Mouse (Mus musculus) c-Kit-positive CD71-negative TER-119-negative erythroid progenitor cells, embryonic 14.5 days (primary cell): ENCODE measurements around the gene Chd3.

Experiments used
- DNase-seq: peaks from one replicate; pipeline ENCODE4 v3.0.0-alpha.2; 2013; ENCODE audit warnings: low read depth

The Chd3 gene

DNA sequence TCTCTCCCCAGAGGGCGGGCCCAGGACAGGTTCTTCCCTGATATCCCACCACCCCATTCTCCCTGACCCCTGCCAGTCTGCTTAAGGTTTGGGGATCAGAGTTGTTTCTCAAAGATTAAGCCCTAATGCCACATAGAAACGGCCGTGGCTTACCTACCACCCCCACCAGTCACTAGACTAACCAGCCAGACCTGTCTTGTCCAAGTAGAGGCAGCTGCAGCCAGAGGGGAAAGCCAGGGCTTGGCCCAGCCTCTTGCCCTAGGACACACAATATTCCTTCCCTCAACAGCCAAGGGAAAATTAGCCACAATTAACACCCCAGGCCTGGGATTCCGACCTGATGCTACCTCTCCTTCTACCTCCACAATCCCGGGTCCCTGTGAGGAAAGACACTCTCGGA is 3.5 kb downstream of the Chd3 start:
- no peak for DNase-seq

DNA sequence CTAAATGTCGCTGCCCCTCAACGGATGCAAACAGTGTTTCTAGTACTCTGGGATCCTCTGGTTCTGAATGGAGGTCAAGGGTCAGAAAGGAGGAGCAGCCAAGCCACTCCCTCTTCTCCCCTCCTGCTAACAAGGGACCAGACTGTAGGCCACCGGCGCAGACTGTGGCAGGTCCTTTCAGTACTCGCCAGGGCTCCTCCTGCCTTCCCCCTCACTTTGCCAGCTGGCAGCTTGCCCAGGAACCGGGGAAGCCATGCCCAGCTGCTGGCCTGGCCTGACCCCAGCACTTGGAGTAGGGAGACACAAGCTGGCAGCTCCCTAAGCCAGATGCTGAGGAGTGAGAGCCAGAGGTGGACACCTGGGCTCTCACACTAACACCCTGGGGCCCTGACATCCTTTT is 4.3 kb downstream of the Chd3 start:
- DNase-seq = no peak

DNA sequence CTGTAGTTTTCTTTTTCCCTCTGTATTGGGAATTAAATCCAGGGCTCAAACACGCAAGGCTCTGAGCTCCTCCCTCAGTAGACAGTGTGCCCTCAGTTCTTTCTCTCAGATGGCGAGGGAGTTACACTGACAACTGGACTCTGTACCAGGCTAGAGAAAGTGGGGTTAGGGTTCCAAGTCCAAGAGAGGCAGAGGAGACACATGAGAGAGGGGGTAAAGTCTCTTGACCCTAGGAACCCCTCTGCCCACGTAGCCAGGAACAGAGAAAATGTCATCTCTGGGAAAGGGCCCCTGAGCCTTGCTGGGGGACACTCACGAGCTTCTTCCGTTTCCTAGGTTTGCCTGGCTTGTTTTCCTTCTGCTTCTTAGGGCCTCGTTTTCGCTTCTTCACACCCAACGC is 4.8 kb downstream of the Chd3 start:
- no peak for DNase-seq

DNA sequence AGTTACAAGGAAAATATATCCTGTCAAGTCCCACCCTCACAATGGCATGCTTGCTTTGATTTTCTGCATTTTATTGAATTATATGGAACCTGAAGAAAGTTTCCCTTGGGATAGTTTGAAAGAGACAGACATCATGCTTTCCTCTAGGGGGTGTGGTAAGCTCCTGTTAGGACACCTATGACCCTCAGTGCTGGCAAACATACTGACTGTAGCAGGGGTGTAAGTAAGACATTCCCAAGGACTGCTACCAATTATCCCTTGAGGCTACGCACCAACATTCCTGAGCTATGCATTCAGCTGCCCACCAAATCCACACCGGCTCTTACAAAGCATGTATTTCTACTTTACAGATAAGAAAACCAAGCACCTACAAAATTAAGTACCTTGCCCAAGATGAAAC is 6.7 kb downstream of the Chd3 start:
- no peak for DNase-seq

GRCm38 (mm10) chr11:69362021-69362420 is 7.2 kb downstream of the Chd3 start:
- no peak for DNase-seq

- no peak for DNase-seq
Measured at GRCm38 (mm10) chr11:69357690-69358089, 11.5 kb downstream of the Chd3 start.

- no peak for DNase-seq
Measured at GRCm38 (mm10) chr11:69356544-69356943, 12.7 kb downstream of the Chd3 start.

DNA sequence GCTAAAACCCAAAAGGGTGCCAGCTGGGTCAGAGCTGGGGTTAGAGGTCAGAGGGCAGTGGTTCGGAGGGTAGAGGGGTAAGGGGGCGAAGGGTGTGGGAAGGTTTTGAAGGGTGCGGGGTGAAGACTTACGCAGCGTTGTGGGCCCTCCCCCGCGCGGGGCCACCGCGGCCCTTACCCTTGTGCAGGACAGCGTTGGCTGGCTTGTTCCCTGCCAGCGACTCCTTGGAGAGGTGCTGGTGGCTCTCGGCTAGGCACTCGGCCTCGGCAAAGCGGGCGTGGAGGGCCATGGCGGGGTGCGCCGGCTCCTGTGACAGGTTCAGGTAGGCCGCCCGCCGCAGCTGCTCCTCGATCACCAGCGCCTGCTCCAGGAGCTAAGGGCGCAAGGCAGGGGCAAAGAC is 22.8 kb downstream of the Chd3 start:
- no peak for DNase-seq

- DNase-seq = no peak
Measured at GRCm38 (mm10) chr11:69340161-69341131, 28.8 kb downstream of the Chd3 start, which contains the start of gene Rnf227. Gene Rnf227 (plus strand): TSS chr11:69340461.

DNA sequence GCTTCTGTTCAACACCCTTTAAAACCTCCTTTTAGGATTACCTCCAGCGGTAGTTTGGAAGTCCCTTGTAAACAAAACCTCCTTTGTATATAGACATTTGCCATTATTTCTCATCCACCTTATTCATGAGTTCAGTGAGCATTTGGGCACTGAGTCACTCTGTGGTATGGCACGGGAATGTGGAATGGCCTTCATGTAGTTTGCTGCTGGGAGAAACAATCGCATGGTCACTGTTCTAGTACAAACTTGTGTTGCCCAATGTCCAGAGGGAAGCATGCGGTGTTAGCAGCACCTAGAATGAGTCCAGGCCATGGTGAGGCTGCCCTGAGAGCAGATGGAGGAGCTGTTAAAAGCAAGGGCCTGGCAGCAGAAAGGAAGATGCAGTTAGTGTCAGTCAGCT is 34.4 kb downstream of the Chd3 start:
- no peak for DNase-seq

DNA sequence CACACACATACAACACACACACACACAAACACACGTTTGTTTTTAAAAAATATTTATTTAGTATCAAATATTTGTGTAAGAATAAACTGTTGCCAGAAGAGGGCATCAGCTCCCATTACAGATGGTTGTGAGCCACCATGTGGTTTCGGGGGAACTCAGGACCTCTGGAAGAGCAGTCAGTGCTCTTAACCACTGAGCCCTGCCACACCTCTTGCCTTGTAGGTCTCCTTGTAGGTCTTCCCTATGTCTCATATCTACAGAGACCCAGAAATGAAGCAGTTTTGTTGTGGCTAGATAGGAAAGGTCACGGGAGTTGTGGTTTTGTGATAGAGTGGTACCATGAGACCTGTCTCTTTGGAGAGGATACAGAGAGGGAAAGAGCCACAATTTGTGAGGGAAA is 35.3 kb downstream of the Chd3 start:
- DNase-seq = no peak

GRCm38 (mm10) chr11:69332713-69333253 is 36.4 kb downstream of the Chd3 start:
- no peak for DNase-seq

- no peak for DNase-seq
Measured at GRCm38 (mm10) chr11:69331929-69332405, 37.2 kb downstream of the Chd3 start.

DNA sequence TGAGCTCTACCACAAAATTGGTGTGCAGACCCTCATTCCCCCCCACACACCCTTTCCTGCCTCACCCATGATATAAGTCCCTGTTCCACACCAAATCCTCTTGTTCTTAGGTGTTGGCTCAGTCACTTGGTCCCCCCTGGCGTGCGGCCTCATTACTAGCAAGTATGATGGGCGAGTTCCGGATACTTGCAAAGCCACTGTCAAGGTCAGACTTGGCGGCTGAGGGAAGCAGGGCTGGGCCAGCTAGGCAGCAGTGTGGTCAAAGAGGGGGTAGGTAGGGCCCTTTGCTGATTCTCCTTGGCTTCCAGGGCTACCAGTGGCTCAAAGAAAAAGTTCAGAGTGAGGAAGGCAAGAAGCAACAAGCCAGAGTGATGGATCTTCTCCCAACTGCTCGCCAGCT is 38.1 kb downstream of the Chd3 start:
- no peak for DNase-seq

DNA sequence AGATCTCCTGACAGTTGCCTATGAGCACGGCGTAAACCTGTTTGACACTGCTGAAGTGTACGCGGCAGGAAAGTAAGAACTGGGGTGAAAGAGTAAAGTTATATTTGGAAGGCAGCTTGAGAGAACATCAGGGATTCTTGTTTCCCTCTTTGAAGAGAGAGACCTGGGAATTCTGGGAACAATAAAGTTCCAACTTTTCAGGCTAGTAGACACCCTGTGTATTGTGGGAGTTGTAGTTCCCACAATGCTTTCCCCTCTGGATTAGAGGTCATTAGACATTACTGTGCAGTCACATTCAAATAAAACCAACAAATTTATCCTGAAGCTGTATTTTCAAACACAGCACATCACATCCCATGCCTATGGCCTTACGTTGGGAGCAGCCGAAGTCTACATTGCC is 40.7 kb downstream of the Chd3 start:
- no peak for DNase-seq

- no peak for DNase-seq
Measured at GRCm38 (mm10) chr11:69327648-69328047, 41.6 kb downstream of the Chd3 start.

DNA sequence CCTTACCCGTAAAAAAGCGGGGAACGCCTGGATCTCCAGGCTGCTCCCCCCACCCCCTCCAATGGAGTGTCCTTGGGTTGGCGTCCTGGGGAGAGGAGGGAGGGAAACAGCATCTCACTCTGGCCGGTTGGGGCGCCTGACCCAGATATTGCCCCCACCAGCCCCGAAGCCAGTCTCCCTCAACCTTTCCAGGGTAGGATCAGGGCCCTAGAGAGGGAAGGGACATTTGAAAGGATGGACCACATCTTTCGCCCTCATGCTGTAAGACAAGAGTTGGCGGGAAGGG is 42.1 kb downstream of the Chd3 start:
- no peak for DNase-seq

GRCm38 (mm10) chr11:69326408-69327156 is 42.6 kb downstream of the Chd3 start:
- no peak for DNase-seq

- peak; percentile 88 for DNase-seq
Measured at GRCm38 (mm10) chr11:69325628-69326407, 43.4 kb downstream of the Chd3 start, which contains the start of gene Kcnab3. Gene Kcnab3 (plus strand): TSS chr11:69326258.

DNA sequence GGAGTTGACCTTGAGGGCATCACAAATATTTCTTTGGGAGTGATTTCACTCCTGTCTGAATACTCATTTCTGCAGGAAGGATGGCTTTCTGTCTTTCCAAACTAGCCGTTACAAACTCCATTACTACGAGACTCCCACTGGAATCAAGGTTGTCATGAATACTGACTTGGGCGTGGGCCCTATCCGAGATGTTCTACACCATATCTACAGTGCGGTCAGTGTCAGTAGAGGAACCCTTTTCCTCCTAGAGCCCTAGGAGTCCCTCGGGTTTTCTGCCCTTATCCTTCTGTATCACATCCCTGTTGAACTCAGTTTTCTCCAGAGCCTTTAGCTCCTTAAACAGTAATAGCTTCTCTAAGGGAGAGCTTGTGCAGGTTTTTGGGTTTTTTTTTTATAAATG is 44.5 kb downstream of the Chd3 start:
- no peak for DNase-seq

- DNase-seq = peak; percentile 94
Measured at GRCm38 (mm10) chr11:69323667-69324111, 45.5 kb downstream of the Chd3 start, which contains the start of the genes Cntrob and Trappc1. Gene Cntrob (minus strand): TSS chr11:69323775. Gene Trappc1 (plus strand): TSS chr11:69323980.
